8 mouse cellular contexts compared by ENCODE assay signal in the genomic region with DNA sequence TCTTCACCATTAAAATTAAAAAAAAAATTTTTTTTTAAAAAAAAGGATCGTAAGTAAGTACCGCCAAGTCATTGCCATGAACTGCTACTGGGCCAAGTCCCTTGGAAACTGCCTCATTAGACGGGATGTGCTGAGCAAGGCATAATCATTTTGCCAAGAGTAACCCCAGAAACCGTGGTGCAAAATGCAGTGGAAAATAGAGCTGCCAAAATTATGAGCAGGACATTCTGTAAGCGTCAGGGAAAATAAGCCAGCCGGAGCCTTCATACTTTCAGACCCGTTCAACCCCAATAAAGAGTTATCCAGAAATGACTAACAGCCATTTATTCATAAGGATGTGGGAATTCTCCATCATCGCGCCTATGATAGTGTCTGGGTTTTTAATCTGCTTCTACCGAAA.
DNase-seq lines count a peak whose midpoint lies in the region; ATAC-seq and TF ChIP-seq lines count a peak whose summit lies in the region.

No protein-coding gene starts in this region.

- H3K27ac ChIP-seq in cerebellum, adult 2 months (ENCODE audit: insufficient read depth, low read length) = no peak overlapping the region
- peak overlapping the region; percentile 98 for H3K27ac ChIP-seq in limb, embryonic 15.5 days
- peak overlapping the region; percentile 93; the same call in 1 of the 2 replicates for H3K27ac ChIP-seq in stomach, embryonic 14.5 days (ENCODE audit: low read length)

- peak overlapping the region; percentile 67 for H3K9ac ChIP-seq in limb, embryonic 15.5 days
- peak overlapping the region; percentile 45 for H3K9ac ChIP-seq in stomach, embryonic 14.5 days (replicated peaks; ENCODE audit: low read depth, low read length)

- peak overlapping the region; percentile 62 for H3K4me2 ChIP-seq in limb, embryonic 15.5 days
- H3K4me2 ChIP-seq in stomach, embryonic 14.5 days (replicated peaks; ENCODE audit: low read depth, low read length) = peak overlapping the region; percentile 52

- H3K4me3 ChIP-seq in cerebellum, adult 2 months (replicated peaks; ENCODE audit: insufficient read depth, low read depth, low read length) = peak overlapping the region; percentile 74
- H3K4me3 ChIP-seq in limb, embryonic 15.5 days = peak overlapping the region; percentile 68
- H3K4me3 ChIP-seq in stomach, embryonic 14.5 days (ENCODE audit: low read depth, low read length) = peak overlapping the region; percentile 59

- WGBS in cerebellum, adult 2 months = 1% methylated on average over 10 of the region's 10 CpGs
- WGBS in limb, embryonic 15.5 days = 5% methylated on average over 10 of the region's 10 CpGs
- 16% methylated on average over 10 of the region's 10 CpGs for WGBS in stomach, embryonic 14.5 days

- H3K36me3 ChIP-seq in limb, embryonic 15.5 days = no peaks in the 10 kb centered on the region
- no peaks in the 10 kb centered on the region for H3K36me3 ChIP-seq in stomach, embryonic 14.5 days (ENCODE audit: control insufficient read depth, insufficient read depth, low read length)

- H3K27me3 ChIP-seq in cerebellum, adult 2 months (ENCODE audit: control insufficient read depth, insufficient read depth, low read length) = no peaks in the 10 kb centered on the region
- no peaks in the 10 kb centered on the region for H3K27me3 ChIP-seq in limb, embryonic 15.5 days
- no peaks in the 10 kb centered on the region for H3K27me3 ChIP-seq in stomach, embryonic 14.5 days (ENCODE audit: control insufficient read depth, insufficient read depth, low read length)

- TF ChIP-seq POLR2A in cerebellum, adult 2 months (IDR thresholded peaks at IDR 0.05; ENCODE audit: borderline replicate concordance, insufficient read depth, low read length) = no peak

- ATAC-seq in limb, embryonic 15.5 days (ENCODE audit: insufficient number of reproducible peaks, low FRiP score, low TSS enrichment, low read depth) = no peak
- no peak for ATAC-seq in stomach, embryonic 14.5 days (ENCODE audit: insufficient number of reproducible peaks, insufficient read depth, low FRiP score, low read depth)

- no peaks in the 10 kb centered on the region for H3K9me3 ChIP-seq in limb, embryonic 15.5 days
- H3K9me3 ChIP-seq in stomach, embryonic 14.5 days (ENCODE audit: control insufficient read depth, low read depth, low read length) = no peaks in the 10 kb centered on the region

- H3K4me1 ChIP-seq in cerebellum, adult 2 months (ENCODE audit: control insufficient read depth, insufficient read depth, low read length) = no peaks in the 10 kb centered on the region
- peaks cover 45% of the 10 kb centered on the region for H3K4me1 ChIP-seq in limb, embryonic 15.5 days
- H3K4me1 ChIP-seq in stomach, embryonic 14.5 days (ENCODE audit: control insufficient read depth, insufficient read depth, low read length) = peaks cover 7% of the 10 kb centered on the region; the same call in 1 of the 2 replicates

- no peak for TF ChIP-seq CTCF in cerebellum, adult 2 months (IDR thresholded peaks at IDR 0.05; ENCODE audit: borderline replicate concordance, insufficient read depth, low read depth, low read length)

- peak in 1 of 2 experiments; percentile 26 for DNase-seq in cerebellum, adult 2 months
- DNase-seq in cerebellum, adult 8-10 months = no peak
- DNase-seq in Muller cell, postnatal 12 days (ENCODE audit: inconsistent ontology term) = peak; percentile 53
- peak; percentile 29 for DNase-seq in heart, postnatal 4 days
- DNase-seq in adrenal gland, postnatal 36 days = no peak
- DNase-seq in cerebellum, adult 11-12 months = no peak

Comparison
In these comparisons a context has a peak if more than half of its experiments do, and no peak if none do; other contexts are left out.
1. DNase-seq: peak in Muller cell, postnatal 12 days (single experiment) and heart, postnatal 4 days (single experiment); none in cerebellum, adult 8-10 months (single experiment), adrenal gland, postnatal 36 days (0 of 2) and cerebellum, adult 11-12 months (single experiment).
2. Peak in every context shown above with its lines, with median percentiles within 50 percentile points of each other: H3K4me3 ChIP-seq.